Mouse (Mus musculus): ENCODE data around the gene Dolk. TPM values are rescaled to one million over a fixed set of nuclear protein-coding genes. Genes with fewer than 3 reads are reported as not detected.
A peak's percentile ranks its signal among the peaks of the same experiment; 100 is the strongest.

Dolk gene
- total and polyA plus RNA-seq, 3 experiments: 18.5 to 21.7 TPM; not detected in 1

DNA sequence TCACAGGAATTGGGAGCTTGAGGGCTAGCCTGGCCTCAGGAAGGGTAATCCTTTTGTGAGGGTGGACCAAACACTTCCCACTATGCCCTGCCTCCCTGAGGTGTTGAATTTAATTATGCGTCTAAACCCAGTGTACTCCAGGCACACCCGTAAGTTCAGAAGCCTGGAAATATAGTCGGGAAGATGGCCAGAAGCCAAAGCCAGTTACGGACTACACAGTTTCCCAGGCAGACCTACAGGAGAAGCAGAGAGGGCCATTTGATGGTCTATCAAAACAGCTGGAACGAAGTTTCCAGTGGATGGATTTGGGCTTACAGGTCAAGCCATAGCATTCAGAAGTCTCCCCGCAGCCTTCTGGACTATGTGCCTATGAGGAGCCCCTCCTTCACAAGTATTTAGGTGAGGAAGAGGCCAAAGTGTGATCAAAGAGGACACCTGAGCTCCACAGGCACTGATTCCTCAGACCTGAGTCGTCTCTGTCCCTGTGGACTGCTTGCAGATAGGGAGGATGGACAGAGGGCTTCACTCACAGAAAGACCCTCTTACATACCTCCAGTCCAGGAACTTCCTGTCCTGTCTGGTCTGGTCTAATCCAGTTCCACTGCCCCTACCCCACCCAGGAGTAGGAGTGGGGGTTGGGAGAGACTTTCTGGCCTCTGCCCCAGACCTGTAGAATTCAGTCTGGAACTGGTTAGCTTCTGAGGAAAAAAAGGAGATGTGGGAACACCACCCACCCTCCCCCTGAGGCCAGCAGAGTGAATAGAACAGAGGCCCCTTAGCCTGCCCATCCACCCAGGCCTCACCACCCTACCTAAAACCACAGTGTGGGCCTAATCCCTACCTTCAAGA lies 21.2 kb downstream of the Dolk start:
- no peaks in the 10 kb centered on the region for H3K9me3 ChIP-seq (replicated peaks; ENCODE audit: insufficient read depth, low read length)
- no peak overlapping the region for H3K4me3 ChIP-seq (ENCODE audit: control insufficient read depth in 1 of 2, insufficient read depth in 1 of 2, low read depth in 2 of 2, low read length in 2 of 2)
- H3K27ac ChIP-seq (ENCODE audit: control insufficient read depth, low read depth, low read length): peak overlapping the region; percentile 93
- peaks cover 19 to 25% of the 10 kb centered on the region in 2 experiments for H3K4me1 ChIP-seq (ENCODE audit: control insufficient read depth in 1 of 2, insufficient read depth in 2 of 2, low read length in 2 of 2)
- peak overlapping the region; percentile 74 for H3K9ac ChIP-seq (ENCODE audit: control insufficient read depth, low read depth, low read length, poor library complexity, severe bottlenecking)
- DNase-seq (ENCODE audit: low read depth, low spot score): no peak
- peaks cover 0 to 20% of the 10 kb centered on the region in 2 experiments; a peak in 3 of 4 replicates for H3K36me3 ChIP-seq (ENCODE audit: control insufficient read depth in 1 of 2, insufficient read depth in 2 of 2, low read length in 2 of 2)
- no peak for TF ChIP-seq GABPA (IDR thresholded peaks at IDR 0.05; ENCODE audit: low read depth, low read length)
- TF ChIP-seq ELF1 (IDR thresholded peaks at IDR 0.05; ENCODE audit: low read depth, low read length): no peak
- no peak for TF ChIP-seq RAD21 (IDR thresholded peaks at IDR 0.05; ENCODE audit: low read depth, low read length)
- TF ChIP-seq POLR2A (IDR thresholded peaks at IDR 0.05; ENCODE audit: control insufficient read depth in 1 of 2, insufficient read depth in 1 of 2, low read depth in 1 of 2, low read length in 2 of 2, poor library complexity in 1 of 2): no peak
- no peak for TF ChIP-seq ZC3H11A (IDR thresholded peaks at IDR 0.05; ENCODE audit: low read depth, low read length)
- no peak for TF ChIP-seq NELFE (IDR thresholded peaks at IDR 0.05; ENCODE audit: low read depth, low read length)
- TF ChIP-seq CTCF (IDR thresholded peaks at IDR 0.05 in 2 of 3, conservative IDR thresholded peaks at IDR 0.05 in 1 of 3; ENCODE audit: control insufficient read depth in 1 of 3, insufficient read depth in 1 of 3, low read depth in 2 of 3, low read length in 3 of 3, poor library complexity in 1 of 3, severe bottlenecking in 1 of 3): no peak
- H3K79me2 ChIP-seq (ENCODE audit: control insufficient read depth, insufficient read depth, low read length, poor library complexity): no peaks in the 10 kb centered on the region; the same call in 1 of the 2 replicates
- no peaks in the 10 kb centered on the region for H3K27me3 ChIP-seq (ENCODE audit: control insufficient read depth in 1 of 2, insufficient read depth in 2 of 2, low read length in 2 of 2)

DNA sequence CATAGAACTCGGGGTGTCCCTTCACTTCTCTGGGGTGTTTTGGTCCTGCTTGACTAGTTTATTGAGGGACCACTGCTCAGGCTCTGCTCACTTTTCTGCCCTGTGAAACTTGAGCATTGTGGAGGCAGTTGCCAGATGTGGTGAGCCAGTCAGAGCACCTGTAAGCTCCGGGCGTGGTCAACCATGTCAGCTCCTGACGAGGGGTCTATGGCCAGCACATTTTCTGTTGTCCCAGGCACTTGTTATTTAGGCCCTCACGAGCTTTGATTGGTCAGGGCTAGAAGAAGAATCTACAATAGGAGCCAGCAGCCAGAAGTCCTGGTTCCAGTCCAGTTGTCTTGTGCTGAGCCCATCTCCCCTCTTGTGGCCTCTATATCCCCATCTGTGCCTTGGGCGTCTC lies 22.3 kb downstream of the Dolk start:
- no peaks in the 10 kb centered on the region for H3K27me3 ChIP-seq (ENCODE audit: control insufficient read depth in 1 of 2, insufficient read depth in 2 of 2, low read length in 2 of 2)
- H3K9me3 ChIP-seq (replicated peaks; ENCODE audit: insufficient read depth, low read length): no peaks in the 10 kb centered on the region
- TF ChIP-seq ELF1 (IDR thresholded peaks at IDR 0.05; ENCODE audit: low read depth, low read length) (no peak), JUND (IDR thresholded peaks at IDR 0.05; ENCODE audit: low read depth, low read length) (no peak), ZC3H11A (IDR thresholded peaks at IDR 0.05; ENCODE audit: low read depth, low read length) (no peak), MXI1 (IDR thresholded peaks at IDR 0.05; ENCODE audit: low read depth, low read length) (no peak), HCFC1 (IDR thresholded peaks at IDR 0.05; ENCODE audit: low read depth, low read length) (no peak), ZMIZ1 (IDR thresholded peaks at IDR 0.05; ENCODE audit: low read depth, low read length) (no peak), MYC (IDR thresholded peaks at IDR 0.05; ENCODE audit: low read depth, low read length) (no peak), BHLHE40 (IDR thresholded peaks at IDR 0.05; ENCODE audit: borderline replicate concordance, low read depth, low read length) (no peak)
- peaks cover 19 to 25% of the 10 kb centered on the region in 2 experiments for H3K4me1 ChIP-seq (ENCODE audit: control insufficient read depth in 1 of 2, insufficient read depth in 2 of 2, low read length in 2 of 2)
- H3K9ac ChIP-seq (ENCODE audit: control insufficient read depth, low read depth, low read length, poor library complexity, severe bottlenecking): no peak overlapping the region
- H3K36me3 ChIP-seq (ENCODE audit: control insufficient read depth in 1 of 2, insufficient read depth in 2 of 2, low read length in 2 of 2): peaks cover 0 to 20% of the 10 kb centered on the region in 2 experiments; a peak in 3 of 4 replicates
- H3K27ac ChIP-seq (ENCODE audit: control insufficient read depth, low read depth, low read length): no peak overlapping the region
- H3K79me2 ChIP-seq (ENCODE audit: control insufficient read depth, insufficient read depth, low read length, poor library complexity): no peaks in the 10 kb centered on the region; the same call in 1 of the 2 replicates
- no peak for DNase-seq (ENCODE audit: low read depth, low spot score)
- H3K4me3 ChIP-seq (ENCODE audit: control insufficient read depth in 1 of 2, insufficient read depth in 1 of 2, low read depth in 2 of 2, low read length in 2 of 2): no peak overlapping the region
